Mouse (Mus musculus) neutrophil, adult 5-6 weeks (primary cell): ENCODE results near the gene Pdpk1. TPM values are rescaled to one million over a fixed set of nuclear protein-coding genes. Genes with fewer than 3 reads are reported as not detected.

Experiments
- ATAC-seq: fragments of 151-379, 151-347 bp; 2 replicates; pipeline ENCODE4 v1.8.0; 2017; ENCODE audit warnings: mild to moderate bottlenecking, moderate TSS enrichment; ENCODE audit not compliant: insufficient number of reproducible peaks, poor library complexity, low FRiP score, severe bottlenecking; ENCODE audit errors: extremely low read depth
- total RNA-seq: library from RNA; stranded (forward); fragments of 200-1000 nt; gene quantifications from 2 replicates; pipeline ENCODE4 v1.2.3, GENCODE M21; 2017

Pdpk1 gene
- total RNA-seq, 1 experiment from 2014 or later, result 63.3 TPM

DNA sequence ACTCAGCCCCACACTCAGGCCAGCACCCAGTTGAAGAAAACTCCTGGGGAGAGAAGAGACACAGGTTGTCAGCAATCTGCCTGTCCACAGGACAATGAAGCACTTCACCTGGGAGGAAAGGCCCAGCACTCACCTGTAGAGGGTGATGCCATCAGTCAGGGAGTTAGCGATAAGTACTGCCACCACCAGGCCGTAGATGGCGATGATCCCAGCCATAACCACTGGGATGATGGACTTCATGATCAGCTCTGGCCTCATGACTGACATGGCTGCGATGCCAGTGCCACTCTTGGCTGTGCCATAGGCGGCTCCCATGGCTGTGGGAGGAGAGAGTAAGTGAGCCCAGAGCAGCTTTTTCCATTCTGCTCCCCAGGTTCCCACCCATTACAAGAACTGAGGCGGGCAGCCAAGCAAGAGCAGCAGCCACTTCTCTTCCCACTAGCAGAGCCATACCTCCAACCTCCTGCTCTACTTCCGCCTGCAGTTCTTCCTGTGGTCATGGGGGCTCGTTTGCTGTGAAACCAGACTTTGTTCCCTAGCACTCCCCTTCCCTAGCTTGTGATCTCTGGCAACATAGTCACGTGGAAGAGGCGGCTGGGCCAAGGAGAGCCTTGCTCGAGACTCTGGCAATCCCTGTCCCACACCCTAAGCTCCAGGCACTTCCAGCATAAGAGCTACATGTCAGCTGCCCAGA is 14.0 kb upstream of the Pdpk1 start:
- ATAC-seq, result no peak

DNA sequence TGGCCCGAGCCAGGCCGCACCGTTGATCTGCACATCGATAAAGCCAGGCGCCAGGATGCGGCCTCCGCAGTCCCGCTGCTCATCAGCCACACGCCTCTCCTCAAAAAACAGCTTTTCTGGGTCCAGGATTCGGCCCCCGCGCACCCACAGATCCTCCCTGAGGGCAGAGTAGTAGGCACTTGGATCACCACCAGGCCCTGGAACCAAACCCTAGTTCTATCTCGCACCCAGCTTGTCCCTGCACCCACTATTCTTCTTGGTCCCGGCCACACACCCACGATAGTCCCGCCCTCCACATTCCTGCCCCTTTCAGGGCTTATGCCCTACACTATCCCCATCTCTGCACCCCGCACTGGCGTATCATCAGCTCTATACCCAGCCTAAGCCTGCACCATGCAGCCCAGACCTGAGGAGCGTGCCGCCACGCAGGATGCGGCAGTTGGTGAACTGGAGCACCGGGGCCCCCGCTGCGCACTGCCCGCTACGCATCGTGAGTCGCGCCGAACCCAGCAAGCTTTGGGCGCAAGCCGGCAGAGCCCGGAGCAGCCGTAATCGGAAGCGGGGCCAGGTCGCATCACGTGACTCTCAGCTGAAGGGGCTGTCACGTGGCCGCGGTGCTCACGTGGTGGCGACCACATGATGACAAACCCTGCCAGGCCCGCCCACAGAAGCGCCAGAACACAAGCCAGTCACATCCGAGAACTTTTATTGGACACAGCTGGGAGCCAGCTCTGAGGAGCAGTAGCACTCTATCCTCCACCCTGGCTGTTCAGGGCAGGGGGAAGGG is 12.6 kb upstream of the Pdpk1 start, which contains the start of gene Amdhd2:
Gene Amdhd2, minus strand, starts transcription at position 591 of the 787 bp plus-strand sequence.
- peak; percentile 50 for ATAC-seq

- ATAC-seq, result no peak
Observed at GRCm38 (mm10) chr17:24162584-24163175, 12.0 kb upstream of the Pdpk1 start.

GRCm38 (mm10) chr17:24161466-24161865 is 10.7 kb upstream of the Pdpk1 start:
- no peak for ATAC-seq

GRCm38 (mm10) chr17:24157526-24157925 is 6.8 kb upstream of the Pdpk1 start:
- no peak for ATAC-seq

DNA sequence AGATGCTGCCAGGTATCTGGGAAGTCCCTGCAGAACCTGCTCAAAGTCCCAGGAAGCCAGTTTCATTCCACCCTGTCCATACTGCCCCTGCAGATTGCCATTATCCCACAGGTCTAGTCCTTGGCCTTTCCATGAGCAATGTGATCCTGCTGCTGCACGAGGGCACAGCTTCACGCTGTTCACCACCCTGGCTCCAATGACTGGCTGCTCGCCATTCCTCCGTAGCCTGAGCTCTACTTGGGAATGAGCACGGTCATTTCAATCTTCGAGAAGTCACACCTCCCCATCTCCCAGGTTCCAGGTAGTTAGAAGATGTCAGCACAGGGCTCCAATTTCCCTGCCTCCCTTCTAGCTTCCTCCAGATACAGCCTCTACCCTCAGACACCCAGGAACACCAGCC is 6.4 kb upstream of the Pdpk1 start:
- no peak for ATAC-seq

GRCm38 (mm10) chr17:24156394-24156793 is 5.7 kb upstream of the Pdpk1 start:
- no peak for ATAC-seq

DNA sequence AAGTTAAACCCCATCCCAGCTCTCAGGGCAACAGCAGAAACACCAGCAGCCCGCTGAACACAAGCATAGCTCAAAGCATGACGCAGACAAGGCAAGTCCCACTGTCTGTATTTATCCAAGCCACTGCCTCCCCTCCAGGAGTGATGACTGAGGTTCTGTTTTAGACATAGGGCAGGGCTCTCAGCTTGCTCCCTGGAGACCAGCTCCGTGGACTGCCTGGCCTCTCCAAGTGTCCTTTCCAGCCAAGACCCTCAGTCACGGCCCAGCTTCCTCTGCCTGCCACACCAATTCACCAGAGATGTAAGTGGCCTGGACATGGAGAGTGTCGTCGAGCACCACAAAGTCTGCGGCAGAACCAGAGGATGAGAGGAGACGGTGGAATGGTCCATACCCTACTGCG is 5.0 kb upstream of the Pdpk1 start:
- ATAC-seq, result no peak

DNA sequence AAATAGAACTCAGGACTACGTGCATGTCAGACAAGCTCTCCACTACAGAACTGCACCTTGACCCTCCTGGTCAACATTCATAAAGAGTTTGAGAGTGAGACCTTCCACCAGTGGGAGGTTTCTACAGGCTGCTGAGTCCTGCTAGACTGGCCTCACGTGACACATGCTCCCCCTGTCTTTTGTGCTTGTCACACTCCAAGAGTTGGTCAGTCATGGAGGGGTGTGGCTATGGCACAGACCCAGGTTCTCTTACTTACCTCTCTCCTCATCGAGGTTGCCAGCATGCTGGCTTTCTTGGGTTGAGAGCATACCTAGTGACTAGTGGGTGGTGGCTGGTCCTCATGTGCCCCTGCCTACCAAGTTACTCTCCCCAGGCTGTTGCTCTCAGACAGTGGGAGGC is 3.7 kb upstream of the Pdpk1 start:
- no peak for ATAC-seq

DNA sequence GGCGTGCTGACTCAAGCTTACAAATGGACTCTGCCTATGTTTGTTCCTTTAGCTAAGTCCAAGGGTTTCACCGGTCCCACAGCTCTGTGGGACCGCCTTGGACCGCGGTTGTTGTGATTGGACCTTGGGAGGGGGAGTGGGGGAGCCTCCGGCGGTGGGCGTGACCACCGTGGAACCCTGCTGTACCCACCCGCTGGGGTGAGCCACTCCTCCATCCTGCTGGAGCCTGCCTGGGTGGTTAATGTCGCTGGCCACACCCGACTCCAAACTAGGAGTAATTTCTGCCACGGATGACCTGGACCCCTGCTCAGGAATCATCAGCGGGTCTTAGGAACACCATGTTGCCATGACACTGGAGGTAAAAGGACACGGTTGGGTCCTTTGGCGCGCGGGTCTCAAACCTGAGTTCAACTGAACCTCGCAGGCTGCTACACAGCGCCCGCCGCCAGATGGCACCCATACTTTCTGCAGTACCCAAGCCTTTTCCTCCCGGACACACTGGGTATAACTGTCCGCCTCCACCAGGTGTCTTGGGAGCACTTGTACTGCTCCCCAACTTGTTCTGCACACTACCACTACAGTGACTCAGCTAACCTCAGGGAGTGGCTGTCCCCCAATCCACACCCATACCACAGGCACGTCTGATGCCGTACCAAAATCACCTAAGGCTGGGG is 1.3 kb upstream of the Pdpk1 start:
- ATAC-seq, result peak; percentile 96

DNA sequence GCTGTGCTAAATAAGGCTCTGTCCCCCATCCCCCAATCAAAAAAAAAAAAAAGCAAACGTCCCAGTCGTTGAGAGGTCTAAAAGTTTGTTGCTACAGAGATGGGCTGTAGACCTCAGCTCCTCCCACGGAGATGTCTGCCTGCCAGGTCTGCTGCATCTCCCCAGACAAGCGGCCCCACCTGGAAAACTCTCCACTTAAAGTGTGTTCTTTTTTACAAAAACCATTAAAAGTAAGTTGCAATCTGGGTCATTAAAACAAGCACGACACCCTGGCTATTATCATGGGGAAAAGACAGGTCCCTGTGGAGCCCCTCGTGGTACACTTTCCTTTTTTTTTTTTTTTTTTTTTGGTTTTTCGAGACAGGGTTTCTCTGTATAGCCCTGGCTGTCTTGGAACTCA is 658 bp upstream of the Pdpk1 start:
- ATAC-seq, result no peak

DNA sequence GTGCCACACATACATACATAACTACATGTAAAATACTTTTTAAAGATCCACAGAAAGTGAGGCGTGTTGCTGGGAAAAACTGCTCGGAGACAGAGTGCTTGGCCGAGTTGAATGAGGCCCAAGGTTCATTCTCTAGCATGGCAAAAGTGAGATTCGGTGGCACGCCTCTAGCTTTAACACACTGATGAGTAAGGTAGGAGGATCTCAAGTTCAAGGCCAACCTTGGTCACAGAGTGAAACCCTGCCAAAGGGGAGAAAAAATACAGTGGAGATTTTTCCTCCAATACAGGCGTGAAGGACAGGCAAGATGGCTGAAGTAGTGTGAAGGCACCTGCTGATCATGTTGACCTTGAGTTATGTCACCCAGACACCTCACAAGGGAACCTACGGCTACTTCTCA is 1.3 kb downstream of the Pdpk1 start:
- ATAC-seq, result no peak

GRCm38 (mm10) chr17:24142897-24143296 is 7.8 kb downstream of the Pdpk1 start:
- ATAC-seq, result no peak

GRCm38 (mm10) chr17:24141425-24141920 is 9.3 kb downstream of the Pdpk1 start:
- peak; percentile 98 for ATAC-seq

GRCm38 (mm10) chr17:24140845-24141424 is 9.8 kb downstream of the Pdpk1 start:
- ATAC-seq, result no peak

- ATAC-seq, result no peak
Observed at GRCm38 (mm10) chr17:24139968-24140367, 10.8 kb downstream of the Pdpk1 start.

DNA sequence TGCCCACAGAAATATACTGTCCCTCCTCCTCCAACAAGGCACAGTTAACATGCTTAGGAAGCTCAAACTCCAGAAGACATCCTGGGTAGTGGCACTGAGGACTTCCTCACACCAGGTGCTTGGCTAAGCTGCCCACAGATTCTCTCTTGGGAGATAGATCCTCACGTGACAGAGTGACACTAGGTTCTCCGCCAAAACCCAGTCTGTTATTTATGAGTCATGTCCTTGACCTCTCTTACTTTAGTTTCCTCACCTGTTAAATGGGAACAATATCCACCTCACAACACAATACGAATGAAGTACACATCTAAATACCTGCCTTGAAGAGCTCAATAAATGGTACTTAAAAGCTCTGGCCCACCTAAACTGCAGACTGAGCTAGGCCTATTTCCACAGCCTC is 11.5 kb downstream of the Pdpk1 start:
- ATAC-seq, result no peak

DNA sequence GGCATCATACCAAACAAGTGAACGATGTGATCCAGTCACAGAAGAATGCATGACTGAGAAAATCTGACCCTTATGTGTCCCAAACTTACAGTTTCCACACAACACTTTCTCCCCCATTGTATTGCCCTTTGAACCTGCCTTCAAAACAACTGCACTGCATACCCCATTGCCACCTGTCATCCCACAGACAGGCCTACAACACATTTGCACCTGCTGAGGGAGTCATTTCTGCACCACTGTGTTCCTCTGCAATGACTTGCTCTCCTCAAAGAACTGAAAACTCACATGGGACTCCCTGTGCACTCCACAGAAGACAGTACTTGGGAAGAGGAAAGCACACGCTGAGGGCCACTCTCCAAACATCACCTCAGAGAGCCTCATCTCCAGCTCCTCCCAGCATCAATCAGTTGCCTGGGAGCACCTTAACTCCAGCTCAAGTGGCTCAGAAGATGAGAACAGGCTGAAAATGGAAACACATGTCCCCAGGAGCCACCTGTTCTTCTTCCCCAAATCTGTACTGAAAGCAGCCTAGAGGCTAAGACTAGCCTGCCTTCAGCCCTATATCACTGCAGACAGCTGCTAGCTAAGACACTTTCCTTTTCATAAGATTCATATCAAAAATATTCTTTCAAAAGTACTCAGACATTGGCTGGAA is 13.4 kb downstream of the Pdpk1 start:
- ATAC-seq, result no peak

GRCm38 (mm10) chr17:24134062-24134461 is 16.7 kb downstream of the Pdpk1 start:
- no peak for ATAC-seq
